Mouse (Mus musculus) MEL (cell line): Measurements from ENCODE around the gene 2410004P03Rik.

Experiments used
- CTCF ChIP-seq, 3 experiments: IDR thresholded peaks in 2 of 3; conservative IDR thresholded peaks in 1 of 3; 2 replicates each; pipeline ENCODE4 v1.5.1; 2011 to 2012; ENCODE audit warnings: low read length in 3 of 3, low read depth in 2 of 3, mild to moderate bottlenecking in 2 of 3, improper control_type of control experiment in 1 of 3, inconsistent platforms in 1 of 3, mixed read lengths in 1 of 3, moderate library complexity in 1 of 3; ENCODE audit not compliant: control insufficient read depth in 1 of 3, insufficient read depth in 1 of 3, poor library complexity in 1 of 3, severe bottlenecking in 1 of 3
- POLR2A ChIP-seq, 2 experiments: IDR thresholded peaks; 2 replicates each; pipeline ENCODE4 v1.6.1; 2011 to 2012; ENCODE audit warnings: low read length in 2 of 2, mild to moderate bottlenecking in 2 of 2, control low read depth in 1 of 2, improper control_type of control experiment in 1 of 2, low read depth in 1 of 2, moderate library complexity in 1 of 2; ENCODE audit not compliant: control insufficient read depth in 1 of 2, insufficient read depth in 1 of 2, poor library complexity in 1 of 2
- TCF12 ChIP-seq: IDR thresholded peaks from 2 replicates; pipeline ENCODE4 v1.6.1; 2014; ENCODE audit warnings: low read depth, mild to moderate bottlenecking, inconsistent platforms, low read length, improper control_type of control experiment, moderate library complexity
- USF1 ChIP-seq: IDR thresholded peaks from 2 replicates; pipeline ENCODE4 v1.6.1; 2014; ENCODE audit warnings: low read depth, mild to moderate bottlenecking, inconsistent platforms, low read length, improper control_type of control experiment, moderate library complexity

DNA sequence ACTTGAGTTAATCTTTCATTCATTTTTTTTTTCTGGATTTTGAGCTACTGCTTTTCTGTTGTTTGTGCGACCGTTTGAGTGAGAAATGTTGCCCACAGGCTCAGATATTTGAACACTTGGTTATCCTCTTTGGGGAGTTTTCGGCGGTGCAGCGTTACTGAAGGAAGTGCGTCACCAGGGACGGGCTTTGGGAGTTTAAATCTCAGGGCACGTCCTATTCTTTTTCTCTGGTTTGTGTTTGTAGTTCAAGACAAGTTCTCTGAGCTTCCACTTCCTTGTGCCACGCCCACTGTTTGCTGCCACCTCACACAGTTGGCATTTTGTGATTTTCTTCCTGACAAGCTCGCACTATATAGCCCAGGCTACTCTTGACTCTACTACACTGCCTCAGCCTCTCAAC is 47.0 kb upstream of the 2410004P03Rik start:
- TF ChIP-seq POLR2A (IDR thresholded peaks at IDR 0.05; ENCODE audit: control insufficient read depth in 1 of 2, insufficient read depth in 1 of 2, low read depth in 1 of 2, low read length in 2 of 2, poor library complexity in 1 of 2) (no peak), USF1 (no peak), CTCF (IDR thresholded peaks at IDR 0.05 in 2 of 3, conservative IDR thresholded peaks at IDR 0.05 in 1 of 3; ENCODE audit: control insufficient read depth in 1 of 3, insufficient read depth in 1 of 3, low read depth in 2 of 3, low read length in 3 of 3, poor library complexity in 1 of 3, severe bottlenecking in 1 of 3) (no peak), TCF12 (no peak)
